Mouse (Mus musculus) granulocyte monocyte progenitor cell, adult 5-6 weeks (primary cell): ENCODE results near the gene Tmem238l. TPM values are rescaled to one million over a fixed set of nuclear protein-coding genes. Genes with fewer than 3 reads are reported as not detected.
A peak's percentile ranks its signal among the peaks of the same experiment; 100 is the strongest.

ENCODE experiments used
- ATAC-seq: replicated peaks from 2 replicates; pipeline ENCODE4 v1.8.0; 2016; ENCODE audit warnings: mild to moderate bottlenecking, moderate TSS enrichment, inconsistent platforms; ENCODE audit not compliant: poor library complexity, severe bottlenecking
- total RNA-seq, 2 experiments: library from RNA; stranded (forward) in 1 of 2; stranded (reverse) in 1 of 2; fragments of 200-712, 200-1000 nt in 1 of 2; fragments of >200 nt in 1 of 2; fragmentation: Nextera tagmentation in 1 of 2; gene quantifications; 2 replicates each; pipeline ENCODE4 v1.2.3; 2014 to 2017

Gene Tmem238l
- not detected in 2 replicates for total RNA-seq (2014; fragmentation: Nextera tagmentation)
- total RNA-seq (2017), result not detected in 2 replicates

GRCm38 (mm10) chr11:66956303-66956702 is at the start of gene Tmem238l:
TSS of gene Tmem238l (plus strand) at chr11:66956638.
- no peak for ATAC-seq

DNA sequence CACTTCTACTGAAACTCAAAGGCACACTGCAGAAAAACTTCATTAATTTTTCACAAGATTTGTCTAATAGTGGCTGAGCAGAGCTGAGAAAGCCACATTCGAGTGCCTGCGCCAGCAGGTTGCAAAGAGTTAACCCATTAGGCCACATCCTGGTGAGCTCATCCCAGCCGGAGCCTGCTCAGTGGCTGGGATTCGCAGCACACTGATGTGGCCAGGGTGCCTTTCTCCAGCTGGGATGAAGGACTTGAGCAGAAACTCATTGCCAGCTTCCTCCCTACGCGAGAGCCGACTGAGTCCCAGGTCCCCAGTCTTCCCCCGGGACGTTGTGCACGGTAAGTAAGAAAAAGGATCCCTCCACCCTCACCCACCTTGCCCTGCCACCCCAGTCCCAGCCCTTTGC is 44.6 kb upstream of the Tmem238l start, which contains the start of gene Pirt:
Pirt (plus strand) TSS at position 171 of the 400 bp plus-strand sequence.
- ATAC-seq, result no peak

DNA sequence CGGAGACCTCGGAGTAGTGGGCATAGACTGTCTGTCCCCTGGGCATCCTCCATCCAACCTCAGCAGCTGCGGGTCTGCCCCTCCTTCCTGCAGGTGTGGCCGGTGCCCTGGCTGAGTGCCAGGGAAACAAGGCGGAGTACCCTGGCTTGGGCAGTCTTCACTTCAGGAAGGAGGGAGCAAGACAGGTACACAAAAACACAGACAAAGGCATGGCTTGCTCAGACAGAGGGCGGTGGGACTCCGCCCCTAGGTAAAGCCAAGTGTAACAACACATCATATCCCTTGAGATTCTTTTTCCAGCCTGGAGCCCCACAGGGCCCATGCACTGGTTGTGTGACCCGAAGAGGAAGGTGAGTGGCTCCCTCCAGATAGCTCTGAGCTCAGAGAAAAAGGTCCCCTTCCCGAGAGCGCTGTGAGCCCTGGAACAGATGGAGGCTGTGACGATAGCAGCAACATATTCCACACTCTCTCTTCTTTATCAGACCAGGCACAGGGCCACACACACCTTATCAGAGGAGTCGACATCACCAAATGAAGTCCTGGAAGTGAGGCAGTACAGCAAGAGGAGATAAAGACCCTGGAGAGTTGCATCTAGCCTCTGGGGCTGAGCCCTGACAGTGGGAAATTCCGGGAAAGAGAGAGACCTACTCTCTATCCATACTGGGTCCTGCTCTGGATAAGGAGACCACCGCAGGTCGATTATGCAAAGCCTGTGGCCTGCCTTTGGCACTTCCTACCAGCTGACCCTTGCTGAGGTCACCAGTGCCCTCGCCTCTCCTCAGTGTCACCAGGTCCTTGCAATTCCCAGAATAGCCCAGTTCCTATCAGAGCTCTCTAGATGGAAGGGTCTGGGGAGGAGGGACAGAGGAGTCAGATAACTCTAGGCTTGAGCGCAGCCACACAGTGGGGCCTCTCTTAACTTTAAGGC is 43.6 kb upstream of the Tmem238l start:
- no peak for ATAC-seq

DNA sequence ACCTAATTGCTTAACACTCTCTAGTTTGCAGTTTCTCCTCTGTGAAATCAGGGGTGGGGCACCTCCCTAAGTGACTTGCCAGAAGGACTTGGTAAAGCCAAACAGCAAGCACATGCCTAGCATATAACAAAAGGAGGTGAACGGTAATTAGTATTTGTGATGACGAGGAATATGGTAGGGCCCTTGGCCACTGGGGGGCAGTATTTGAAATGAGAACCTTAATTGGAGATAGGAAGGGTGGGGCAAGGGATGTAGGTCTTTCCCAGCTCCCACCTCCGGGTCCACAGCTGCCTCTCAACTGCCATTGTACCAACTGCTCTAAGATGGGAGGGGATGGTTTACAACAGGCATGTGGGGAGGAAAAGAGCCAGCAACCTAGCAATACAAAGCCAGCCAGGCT is 42.2 kb upstream of the Tmem238l start:
- ATAC-seq, result peak; percentile 37; the same call in 1 of the 2 replicates

- no peak for ATAC-seq
These were observed 36.4 kb upstream of the Tmem238l start for GRCm38 (mm10) chr11:66920012-66920411.

- no peak for ATAC-seq
These were observed 32.2 kb upstream of the Tmem238l start for GRCm38 (mm10) chr11:66924095-66924823.

DNA sequence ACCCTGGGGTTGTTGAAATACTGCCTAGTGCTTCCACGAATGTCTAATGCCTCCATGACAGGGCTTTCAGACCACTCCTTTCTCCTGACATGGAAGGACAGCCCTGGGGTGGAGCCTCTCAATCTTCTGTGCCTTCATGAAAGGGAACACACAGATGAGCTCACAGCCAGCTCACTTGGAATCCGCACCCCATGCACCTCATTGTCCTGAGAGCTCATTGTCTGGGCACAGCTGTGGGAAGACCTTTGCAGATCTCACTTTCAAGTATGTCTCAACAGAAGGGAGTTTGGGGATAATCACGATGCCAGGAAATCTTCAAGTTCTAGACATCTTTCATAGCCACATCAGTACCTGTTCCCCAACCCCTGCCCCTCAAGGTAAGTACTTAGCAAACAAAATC is 28.1 kb upstream of the Tmem238l start:
- ATAC-seq, result no peak

- no peak for ATAC-seq
These were observed 23.4 kb upstream of the Tmem238l start for GRCm38 (mm10) chr11:66932827-66933599.

GRCm38 (mm10) chr11:66934428-66935173 is 21.8 kb upstream of the Tmem238l start:
- ATAC-seq, result no peak

GRCm38 (mm10) chr11:66942011-66942410 is 14.4 kb upstream of the Tmem238l start:
- ATAC-seq, result no peak

GRCm38 (mm10) chr11:66945224-66945767 is 11.1 kb upstream of the Tmem238l start:
- ATAC-seq, result no peak

DNA sequence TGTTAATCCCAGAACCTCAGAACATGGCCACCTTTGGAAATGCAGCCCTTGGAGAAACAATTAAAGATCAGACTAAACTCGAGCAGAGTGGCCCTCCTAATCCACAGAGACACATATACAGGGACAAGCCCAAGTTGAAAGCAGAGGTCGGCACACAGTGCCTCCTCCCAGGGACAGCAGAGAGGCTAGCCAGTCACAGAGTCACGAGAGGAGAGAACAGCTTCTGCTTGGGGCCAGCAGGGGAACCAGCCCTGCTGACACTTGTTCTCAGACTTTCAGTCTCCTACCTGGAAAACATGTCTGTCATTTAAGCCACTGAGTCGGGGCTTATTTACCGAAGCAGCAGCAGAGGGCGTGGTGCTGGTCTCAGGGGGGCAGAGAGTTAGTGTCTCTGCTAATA is 9.9 kb upstream of the Tmem238l start:
- no peak for ATAC-seq

- ATAC-seq, result no peak
These were observed 9.5 kb upstream of the Tmem238l start for GRCm38 (mm10) chr11:66946922-66947321.

GRCm38 (mm10) chr11:66960797-66961196 is 4.4 kb downstream of the Tmem238l start:
- ATAC-seq, result no peak

DNA sequence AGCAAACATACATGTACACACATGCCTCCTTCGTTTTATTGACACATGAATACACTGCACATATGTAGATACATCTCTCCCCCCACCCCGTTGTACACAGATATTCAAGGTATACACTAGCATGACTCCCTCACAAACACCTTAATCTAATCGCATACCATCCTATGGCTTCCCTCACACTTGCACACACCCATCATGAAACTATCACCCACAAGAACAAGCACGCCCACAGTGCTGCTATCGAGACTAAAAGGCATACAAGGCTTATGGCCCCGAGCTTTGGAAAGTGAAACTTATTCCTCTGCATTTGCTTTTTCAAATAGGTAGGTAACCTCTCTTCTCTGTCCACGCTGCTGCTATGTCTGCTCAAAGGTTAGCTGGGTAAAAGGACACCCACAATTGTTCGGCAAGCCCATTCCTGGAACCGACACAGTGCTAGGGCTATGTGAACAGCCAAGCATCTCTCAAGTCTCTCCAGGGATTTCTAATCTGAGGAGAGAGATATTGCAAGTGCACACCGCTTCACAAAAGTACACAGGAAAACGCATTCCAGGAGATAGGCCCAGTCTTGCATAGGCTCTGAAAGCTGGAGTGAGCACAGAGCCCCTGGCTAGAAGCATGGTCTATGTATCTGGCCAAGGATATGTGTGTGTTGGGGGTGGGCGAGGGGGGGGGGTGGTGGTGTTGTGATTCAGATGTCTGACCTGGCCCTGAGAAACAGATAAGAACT is 5.2 kb downstream of the Tmem238l start:
- no peak for ATAC-seq

GRCm38 (mm10) chr11:66963462-66963861 is 7.0 kb downstream of the Tmem238l start:
- ATAC-seq, result no peak

DNA sequence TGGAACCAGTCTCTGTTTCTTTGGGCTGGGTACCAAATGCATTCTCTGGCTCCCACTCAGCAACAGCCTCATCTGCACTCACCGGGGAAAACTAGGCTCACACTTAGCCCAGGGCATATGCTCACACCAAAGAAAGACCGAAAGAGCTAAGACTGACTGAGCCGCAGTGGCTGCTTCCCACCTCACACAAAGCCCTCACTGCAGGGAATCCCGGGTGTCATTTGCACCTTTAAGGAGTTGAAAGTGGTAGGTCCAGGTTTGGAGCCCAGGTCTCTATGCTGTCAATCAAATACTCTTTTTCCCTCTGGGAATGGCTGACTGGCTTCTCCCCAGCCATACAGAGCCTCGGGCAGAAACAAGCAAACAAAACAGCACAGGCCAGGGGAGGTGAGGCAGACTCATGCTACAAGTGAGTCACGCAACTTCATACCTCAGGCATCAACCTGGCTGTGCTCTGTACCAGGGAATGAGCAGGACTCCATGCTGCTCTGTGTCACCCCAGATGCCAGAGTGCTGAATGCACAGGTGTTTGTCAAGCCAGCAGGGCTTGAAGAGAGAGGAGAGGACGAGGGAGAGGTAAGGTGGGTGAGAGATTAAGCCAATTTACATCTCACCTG is 10.2 kb downstream of the Tmem238l start:
- no peak for ATAC-seq

- ATAC-seq, result no peak
These were observed 12.1 kb downstream of the Tmem238l start for GRCm38 (mm10) chr11:66968575-66968974.
